Mouse (Mus musculus) MEL (cell line): ENCODE measurements at regions not wholly inside any gene's neighbourhood (a gene's known extent, or its start where the extent isn't known, plus 50 kb on each side); places are given as distances from the start of the nearest gene placed in this dataset.

Experiments used
- DNase-seq: peaks from one replicate; pipeline ENCODE4 v3.0.0; 2011; ENCODE audit warnings: low read depth, low spot score
- H3K27ac ChIP-seq: 2 replicates; pipeline ENCODE4 v1.5.1; 2012; ENCODE audit warnings: low read depth, mild to moderate bottlenecking, control low read depth, low read length, moderate library complexity; ENCODE audit not compliant: control insufficient read depth
- H3K27me3 ChIP-seq, 2 experiments: fragments of 150-350 bp in 1 of 2; sonication (generic) in 1 of 2; 2 replicates each; pipeline ENCODE4 v1.6.1; 2012; ENCODE audit warnings: low read length in 2 of 2, mild to moderate bottlenecking in 2 of 2, improper control_type of control experiment in 1 of 2, moderate library complexity in 1 of 2; ENCODE audit not compliant: insufficient read depth in 2 of 2, control insufficient read depth in 1 of 2
- H3K36me3 ChIP-seq, 2 experiments: 2 replicates each; pipeline ENCODE4 v1.6.1; 2012 to 2014; ENCODE audit warnings: low read length in 2 of 2, improper control_type of control experiment in 1 of 2, inconsistent platforms in 1 of 2, mild to moderate bottlenecking in 1 of 2; ENCODE audit not compliant: insufficient read depth in 2 of 2, control insufficient read depth in 1 of 2
- H3K4me1 ChIP-seq, 2 experiments: fragments of 150-350 bp in 1 of 2; sonication (generic) in 1 of 2; 2 replicates each; pipeline ENCODE4 v1.6.1; 2012; ENCODE audit warnings: low read length in 2 of 2, improper control_type of control experiment in 1 of 2, mild to moderate bottlenecking in 1 of 2; ENCODE audit not compliant: insufficient read depth in 2 of 2, control insufficient read depth in 1 of 2
- H3K4me3 ChIP-seq, 2 experiments: fragments of 150-350 bp in 1 of 2; sonication (generic) in 1 of 2; 2 replicates each; pipeline ENCODE4 v1.5.1; 2012; ENCODE audit warnings: low read depth in 2 of 2, low read length in 2 of 2, mild to moderate bottlenecking in 2 of 2, moderate library complexity in 2 of 2, control low read depth in 1 of 2, improper control_type of control experiment in 1 of 2; ENCODE audit not compliant: control insufficient read depth in 1 of 2, insufficient read depth in 1 of 2
- H3K79me2 ChIP-seq: 2 replicates; pipeline ENCODE4 v1.6.1; 2012; ENCODE audit warnings: mild to moderate bottlenecking, low read length, moderate library complexity; ENCODE audit not compliant: control insufficient read depth, poor library complexity, insufficient read depth
- H3K9ac ChIP-seq: 2 replicates; pipeline ENCODE4 v1.6.1; 2012; ENCODE audit warnings: low read depth, mild to moderate bottlenecking, control low read depth, low read length, moderate library complexity; ENCODE audit not compliant: control insufficient read depth, poor library complexity, severe bottlenecking
- H3K9me3 ChIP-seq: fragments of 150-350 bp; sonication (generic); replicated peaks from 2 replicates; pipeline ENCODE4 v1.6.1; 2012; ENCODE audit warnings: mild to moderate bottlenecking, low read length, improper control_type of control experiment, moderate library complexity; ENCODE audit not compliant: insufficient read depth
- GABPA ChIP-seq: IDR thresholded peaks from 2 replicates; pipeline ENCODE4 v1.6.1; 2012; ENCODE audit warnings: low read depth, mild to moderate bottlenecking, inconsistent platforms, low read length, improper control_type of control experiment, moderate library complexity
- KAT2A ChIP-seq: conservative IDR thresholded peaks from 2 replicates; pipeline ENCODE4 v1.6.1; 2012; ENCODE audit warnings: low read depth, low read length, improper control_type of control experiment, inconsistent platforms
- MYC ChIP-seq: IDR thresholded peaks from 2 replicates; pipeline ENCODE4 v1.6.1; 2011; ENCODE audit warnings: low read depth, mild to moderate bottlenecking, low read length, improper control_type of control experiment, moderate library complexity
- POLR2AphosphoS5 ChIP-seq: IDR thresholded peaks from 2 replicates; pipeline ENCODE4 v1.6.1; 2012; ENCODE audit warnings: low read depth, borderline replicate concordance, mild to moderate bottlenecking, inconsistent platforms, low read length, moderate library complexity, mixed read lengths
- SMC3 ChIP-seq: IDR thresholded peaks from 2 replicates; pipeline ENCODE4 v1.6.1; 2011; ENCODE audit warnings: low read depth, low read length, improper control_type of control experiment
- TAL1 ChIP-seq: IDR thresholded peaks from 2 replicates; pipeline ENCODE4 v1.6.1; 2012; ENCODE audit warnings: mild to moderate bottlenecking, inconsistent platforms, low read length, moderate library complexity, mixed read lengths

DNA sequence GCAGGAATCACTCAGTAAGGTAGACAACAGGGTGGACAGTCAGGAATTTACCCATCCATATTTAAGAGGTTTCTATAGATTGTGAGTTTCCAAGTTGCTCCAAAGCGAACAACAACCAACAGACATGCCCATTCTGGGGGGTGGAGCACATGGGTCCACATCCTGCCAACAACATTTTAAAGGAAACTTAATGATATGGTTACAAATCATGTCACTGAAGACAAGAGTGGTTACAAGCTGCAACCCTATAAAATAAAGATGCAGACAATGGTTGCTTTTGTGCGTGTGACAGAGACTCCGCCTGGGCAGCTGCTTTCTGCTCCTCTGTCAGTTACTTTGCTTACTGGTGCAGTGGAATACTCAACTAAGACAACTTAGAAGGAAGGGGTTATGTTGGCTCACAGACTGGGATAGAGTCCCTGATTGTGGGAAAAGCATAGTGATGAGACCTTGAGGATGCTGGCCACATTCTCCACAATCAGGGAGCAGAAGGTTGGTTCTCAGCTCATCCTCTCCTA is 52.3 kb upstream of the Irx4 start:
- Histone ChIP-seq H3K4me1 (no peaks in the 10 kb centered on the region), H3K9me3 (no peaks in the 10 kb centered on the region), H3K79me2 (no peaks in the 10 kb centered on the region), H3K4me3 (no peak overlapping the region), H3K27ac (no peak overlapping the region), H3K27me3 (no peaks in the 10 kb centered on the region), H3K9ac (no peak overlapping the region), H3K36me3 (no peaks in the 10 kb centered on the region)
- no peak for TF ChIP-seq GABPA
- TF ChIP-seq TAL1: no peak
- no peak for TF ChIP-seq MYC
- no peak for TF ChIP-seq POLR2AphosphoS5
- no peak for TF ChIP-seq KAT2A
- TF ChIP-seq SMC3: no peak
- no peak for DNase-seq
